Mouse (Mus musculus): ENCODE results near the gene Gm16181.
A peak's percentile ranks its signal among the peaks of the same experiment; 100 is the strongest.

The Gm16181 gene

DNA sequence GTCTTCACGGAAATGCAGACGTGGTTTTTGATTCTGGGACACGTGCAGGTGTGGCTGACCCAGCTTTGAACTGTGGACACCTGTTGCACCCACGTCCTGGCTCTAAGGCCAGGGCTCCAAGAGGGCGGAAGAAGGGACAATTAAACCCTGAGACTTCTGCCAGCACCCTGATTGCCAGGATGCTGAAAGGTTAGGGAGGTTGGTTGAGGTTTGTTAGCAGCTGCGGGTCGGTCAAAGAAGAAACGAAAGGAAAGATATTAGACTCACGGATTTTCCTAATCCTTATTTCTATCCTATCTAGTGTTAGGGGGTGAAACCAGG lies 24.4 kb upstream of the Gm16181 start:
- peak; percentile 54 for DNase-seq

DNA sequence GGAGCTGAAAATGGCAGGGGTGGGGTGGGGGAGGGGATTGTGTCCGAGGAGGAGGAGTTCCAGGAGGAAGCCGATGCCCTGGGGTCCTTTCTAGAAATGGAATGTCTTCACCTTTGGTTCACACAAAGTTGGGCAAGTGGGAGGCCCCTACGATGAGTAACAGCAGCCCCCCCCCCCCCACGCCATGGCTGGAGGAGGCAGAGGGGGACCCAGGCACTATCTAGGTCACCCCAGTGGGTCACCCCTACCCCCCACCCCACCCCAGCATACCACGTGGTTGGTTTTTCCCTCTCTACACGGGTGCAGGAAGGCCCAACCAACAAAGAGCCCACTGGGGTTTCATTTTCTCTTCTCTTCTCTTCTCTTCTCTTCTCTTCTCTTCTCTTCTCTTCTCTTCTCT lies 23.5 kb upstream of the Gm16181 start:
- DNase-seq: peak; percentile 45

DNA sequence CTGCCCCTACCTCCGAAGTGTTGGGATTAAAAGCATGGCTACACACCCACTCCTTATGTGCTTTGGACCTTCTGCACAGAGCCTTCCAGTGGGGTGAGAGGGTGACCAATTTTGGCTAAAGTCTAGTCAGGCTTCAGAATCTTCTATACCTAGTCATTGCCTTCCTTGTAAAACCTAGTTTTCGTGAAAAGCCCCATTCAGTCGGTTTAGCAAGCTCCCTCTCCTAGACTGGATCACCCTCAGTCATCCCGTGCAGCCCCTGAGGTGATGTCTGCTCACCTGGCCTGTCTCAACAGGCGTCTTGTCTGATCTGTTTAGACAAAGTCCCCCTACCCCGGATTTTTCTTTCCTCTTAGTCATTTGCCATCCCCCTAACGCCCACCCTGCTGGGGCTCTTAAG lies 22.6 kb upstream of the Gm16181 start:
- peak; percentile 15 for DNase-seq

DNA sequence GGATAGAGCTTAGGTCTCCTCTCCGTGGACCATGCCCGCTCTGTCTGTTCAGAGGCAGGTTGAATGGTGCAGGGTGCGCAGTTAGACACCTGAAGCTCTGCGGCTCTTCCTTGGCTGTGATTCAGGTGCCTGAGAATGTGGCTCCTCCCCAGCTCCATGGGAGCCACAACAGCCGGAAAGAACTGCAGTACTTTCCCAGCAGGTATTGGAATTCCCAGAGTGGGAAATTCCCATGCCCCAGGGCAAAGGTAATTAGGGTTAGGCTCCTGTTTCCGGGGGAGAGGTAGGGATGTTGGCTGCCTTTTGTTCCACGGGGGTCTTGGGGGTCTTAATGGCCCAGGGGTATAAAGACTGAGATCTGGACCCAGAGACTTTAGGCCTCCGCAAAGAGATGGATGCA lies 21.7 kb upstream of the Gm16181 start:
- DNase-seq: peak; percentile 25

DNA sequence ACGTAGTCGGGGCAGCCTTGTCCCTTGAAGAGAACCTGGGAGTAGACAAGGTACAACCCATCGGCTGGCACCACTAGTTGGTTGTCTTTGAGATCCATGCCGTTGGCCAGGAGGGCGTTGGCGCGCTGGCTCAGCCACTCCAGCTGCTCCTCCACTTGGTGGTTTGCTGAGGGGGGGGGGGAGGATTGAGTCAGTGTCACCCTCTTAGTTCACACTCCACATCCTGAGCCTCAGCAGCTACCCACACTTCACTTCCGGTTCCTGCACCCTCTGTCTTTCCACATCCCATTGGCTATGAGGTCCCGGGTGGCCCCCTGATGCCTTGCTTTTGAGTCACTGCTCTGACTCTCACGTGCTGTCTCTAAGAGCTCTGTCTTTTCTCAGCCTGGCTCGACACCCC lies 20.2 kb upstream of the Gm16181 start:
- DNase-seq: peak; percentile 77

DNA sequence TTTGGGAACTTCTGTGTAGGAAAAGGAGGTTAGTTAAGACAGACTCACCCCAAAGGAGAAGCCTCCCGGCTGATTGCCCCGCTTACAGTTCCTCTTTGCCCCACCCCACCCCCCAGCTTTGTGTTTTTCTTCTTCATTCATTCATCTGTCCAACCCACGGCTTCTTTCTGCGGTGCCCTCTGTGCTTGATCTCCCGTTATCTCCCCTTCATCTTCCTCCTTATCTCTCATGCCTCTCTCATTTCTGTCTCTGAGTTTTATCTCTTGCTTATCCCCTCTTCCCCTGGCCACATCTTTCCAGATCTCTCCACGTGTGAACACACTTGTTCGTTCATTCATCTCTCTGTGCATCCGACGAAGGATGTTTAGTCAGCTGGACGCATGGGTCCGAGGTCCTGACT lies 19.5 kb upstream of the Gm16181 start:
- DNase-seq: peak; percentile 46

DNA sequence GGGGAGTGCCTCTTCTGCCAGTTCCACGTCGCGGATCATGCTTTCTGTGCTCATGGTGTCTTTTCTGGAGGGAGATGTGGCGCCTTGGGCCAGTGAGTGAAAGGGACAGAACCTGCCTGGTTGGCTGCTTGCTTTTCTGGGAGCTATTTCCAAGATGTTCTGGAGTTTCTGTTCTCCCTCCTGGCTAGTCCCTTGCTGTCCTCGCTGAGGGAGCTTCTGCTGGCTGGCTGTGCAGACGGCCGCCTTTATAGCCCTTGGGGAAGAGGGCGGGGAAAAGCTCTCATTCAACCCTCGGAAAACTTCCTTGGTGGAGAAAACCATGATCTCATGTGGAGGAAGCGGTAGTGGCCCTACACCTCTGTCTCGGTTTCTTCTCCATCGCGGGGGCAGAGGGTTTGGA lies 18.8 kb upstream of the Gm16181 start, which contains the start of gene Tnf:
Tnf (minus strand) TSS at position 221 of the 400 bp plus-strand sequence.
- peak; percentile 75 for DNase-seq

DNA sequence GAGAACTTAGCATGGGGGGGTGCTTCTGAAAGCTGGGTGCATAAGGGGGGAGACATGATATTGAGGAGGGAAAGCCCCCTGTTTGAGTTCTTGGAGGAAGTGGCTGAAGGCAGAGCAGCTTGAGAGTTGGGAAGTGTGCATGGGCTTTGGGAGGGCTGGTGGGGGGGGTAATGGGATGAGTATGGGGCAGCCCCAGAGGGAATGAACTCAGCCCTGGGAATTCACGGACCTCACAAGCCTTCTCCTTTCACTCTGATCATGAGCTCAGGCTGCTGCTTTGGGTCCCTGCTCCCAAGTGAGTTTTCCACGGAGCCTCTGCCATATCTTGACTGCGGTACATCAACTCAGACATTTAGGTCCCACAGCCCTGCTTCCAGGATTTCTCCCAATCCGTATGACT lies 18.2 kb upstream of the Gm16181 start:
- DNase-seq: peak; percentile 18

DNA sequence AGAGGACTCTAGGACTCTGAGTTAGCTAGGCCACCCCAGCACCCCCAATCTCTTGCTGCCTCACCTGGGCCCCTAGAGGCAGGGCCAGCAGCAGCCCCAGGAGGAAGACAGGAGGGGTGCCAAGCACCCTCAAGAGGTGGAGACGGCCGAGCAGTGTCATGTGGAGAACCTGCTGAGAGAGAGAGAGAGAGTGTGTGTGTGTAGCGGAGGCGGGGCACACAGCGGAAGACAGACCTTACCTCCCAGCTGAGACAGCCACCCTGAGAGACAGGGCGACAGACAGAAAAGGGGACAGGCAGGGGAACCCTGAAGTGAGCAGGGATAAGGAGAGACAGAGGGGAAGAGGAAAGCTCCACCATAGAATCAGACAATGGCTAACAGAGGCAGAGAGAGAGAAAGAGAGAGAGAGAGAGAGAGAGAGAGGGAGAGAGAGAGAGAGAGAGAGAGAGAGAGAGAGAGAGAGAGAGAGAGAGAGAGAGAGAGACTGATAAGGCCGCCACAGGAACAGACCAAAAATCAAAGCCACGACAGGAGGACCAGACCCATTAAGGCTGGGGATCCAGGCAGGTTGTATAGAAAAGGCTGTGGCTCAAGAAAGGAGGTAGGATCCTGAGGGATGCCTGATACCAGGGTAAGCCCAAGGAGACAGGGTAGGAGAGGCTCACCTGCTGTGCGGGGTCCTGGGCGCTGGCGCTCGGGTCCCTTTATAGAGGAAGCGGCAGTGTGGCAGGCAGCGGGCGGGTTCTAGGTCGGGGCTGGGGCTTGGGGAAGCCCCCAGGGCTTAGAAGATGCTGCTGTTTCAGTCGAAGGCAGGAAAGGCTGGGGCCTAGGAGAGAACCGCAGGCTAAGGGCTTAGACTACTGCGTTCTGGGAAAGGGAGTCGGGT lies 15.9 kb upstream of the Gm16181 start, which contains the start of gene Lta:
Lta (minus strand) TSS at position 858 of the 886 bp plus-strand sequence.
- peak; percentile 79 for DNase-seq

DNA sequence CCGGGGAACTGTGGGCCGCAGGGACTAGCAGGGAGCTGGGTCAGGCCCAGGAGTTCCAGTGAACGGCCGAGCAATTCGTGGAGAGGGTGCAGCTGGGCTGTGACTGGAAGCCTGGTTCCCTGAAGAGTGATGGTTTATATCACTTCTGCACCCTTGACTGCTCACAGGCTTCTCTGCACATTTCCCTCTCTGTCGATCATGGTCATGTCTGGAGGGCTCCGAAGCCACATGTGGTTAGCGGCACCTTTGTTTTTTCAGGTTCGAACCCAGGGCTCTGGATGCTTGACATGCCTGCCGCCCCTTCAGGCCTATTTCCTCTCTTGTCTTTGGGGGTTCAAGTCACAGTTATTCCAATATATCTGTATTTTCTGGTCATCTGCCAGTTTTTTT lies 15.3 kb upstream of the Gm16181 start:
- no peak for DNase-seq

DNA sequence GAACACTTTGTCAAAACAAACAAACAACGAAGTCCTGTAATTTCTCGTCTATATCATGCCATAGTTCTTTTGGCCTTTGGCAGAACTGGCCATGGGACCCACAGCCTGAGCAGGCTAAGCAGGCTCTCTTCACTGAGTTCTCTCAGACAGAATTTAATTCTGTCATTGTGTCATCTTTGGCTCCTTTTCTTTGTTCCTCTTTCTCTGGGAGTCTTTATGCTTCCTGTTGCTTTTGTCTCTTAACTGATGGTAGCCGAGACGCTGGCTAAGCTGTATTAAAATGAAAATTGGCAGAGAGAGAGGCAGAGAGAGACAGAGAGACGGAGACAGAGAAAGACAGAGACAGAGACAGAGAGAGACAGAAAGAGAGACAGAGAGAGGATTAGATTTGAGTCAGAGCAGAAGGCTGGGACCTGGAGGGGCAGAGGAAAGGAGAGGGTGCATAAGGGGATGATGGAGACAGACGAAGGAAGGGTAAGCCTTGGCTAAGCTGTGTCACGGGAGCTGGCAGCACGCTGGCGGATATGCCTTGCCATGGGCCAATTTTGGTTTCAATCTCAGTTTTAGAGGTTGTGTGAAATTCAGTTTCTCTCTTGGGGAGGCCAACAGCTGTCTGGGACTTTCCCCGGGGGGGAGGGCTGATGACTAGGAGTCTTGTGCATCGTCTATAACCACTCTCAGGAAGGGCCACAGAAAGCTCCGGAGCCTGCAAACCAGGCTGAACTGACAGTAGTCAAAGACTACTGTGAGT lies 10.7 kb upstream of the Gm16181 start:
- peak; percentile 48 for DNase-seq

DNA sequence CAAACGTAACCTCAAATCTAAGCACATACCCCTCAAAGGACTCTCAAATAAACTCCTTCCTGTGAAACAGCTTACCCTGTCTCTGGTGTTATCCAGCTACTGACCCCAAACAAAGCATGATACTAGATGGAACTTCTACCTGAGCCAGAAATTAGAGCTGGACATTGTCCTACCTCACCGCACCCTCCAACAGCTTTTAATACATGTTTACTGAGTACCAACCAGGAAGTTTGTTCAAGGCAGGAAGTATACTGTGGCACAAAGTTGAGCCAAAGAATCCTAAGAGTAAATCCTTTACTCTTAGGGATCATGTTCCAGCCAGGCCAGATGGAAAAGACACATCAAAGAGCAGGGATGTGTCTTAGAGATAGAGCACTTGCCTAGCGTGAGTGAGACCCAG lies 10.0 kb upstream of the Gm16181 start:
- no peak for DNase-seq

DNA sequence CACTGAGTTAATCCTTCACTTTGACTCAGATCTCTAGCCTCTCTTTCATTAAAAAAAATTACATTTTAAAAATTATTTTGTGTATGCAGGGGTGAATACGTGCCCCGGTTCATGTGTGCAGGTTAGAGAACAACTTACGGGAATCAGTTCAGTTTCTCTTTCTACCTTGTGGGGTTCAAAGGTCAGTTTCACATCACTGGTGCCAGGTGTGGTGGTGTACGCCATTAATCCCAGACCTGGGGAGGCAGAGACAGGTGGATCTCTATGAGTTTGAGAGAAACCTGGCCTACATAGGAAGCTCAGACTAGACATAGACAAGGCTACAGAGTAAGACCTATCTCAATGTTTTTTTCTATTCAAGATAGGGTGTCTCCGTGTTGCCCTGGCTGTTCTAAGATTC lies 7.6 kb upstream of the Gm16181 start:
- no peak for DNase-seq

DNA sequence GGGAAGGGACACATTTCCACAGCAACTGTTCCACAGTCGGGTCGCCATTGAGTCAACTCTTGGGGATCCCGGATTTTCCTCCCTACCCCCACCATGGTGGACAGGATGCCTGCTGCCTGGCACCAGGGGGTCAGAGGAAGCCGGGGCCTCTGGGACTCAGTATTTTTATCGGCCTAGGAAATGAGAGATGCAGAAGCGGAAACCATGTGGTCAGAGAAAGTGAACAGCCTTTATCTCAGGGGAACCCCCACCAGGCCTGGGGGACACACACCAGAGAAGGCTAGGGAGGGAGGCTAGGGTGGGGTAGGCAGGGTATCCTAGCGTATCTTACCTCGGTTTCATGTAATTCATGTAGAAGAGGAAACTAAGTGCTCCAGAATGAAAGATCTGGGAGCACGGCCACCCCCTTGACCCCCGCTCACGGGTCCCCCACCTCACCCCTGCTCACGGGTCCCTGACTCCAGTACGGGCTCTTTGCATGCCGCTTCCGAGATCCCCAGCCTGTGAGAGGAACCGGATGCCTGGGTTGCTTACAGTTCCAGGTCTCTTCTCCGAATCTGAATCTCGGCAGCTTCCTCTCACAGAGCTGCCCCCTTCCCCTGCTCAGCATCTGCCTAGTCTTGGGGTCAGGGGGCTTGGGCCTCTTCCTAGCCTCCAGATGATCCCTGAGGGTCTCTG lies 2.0 kb upstream of the Gm16181 start:
- DNase-seq: peak; percentile 58

DNA sequence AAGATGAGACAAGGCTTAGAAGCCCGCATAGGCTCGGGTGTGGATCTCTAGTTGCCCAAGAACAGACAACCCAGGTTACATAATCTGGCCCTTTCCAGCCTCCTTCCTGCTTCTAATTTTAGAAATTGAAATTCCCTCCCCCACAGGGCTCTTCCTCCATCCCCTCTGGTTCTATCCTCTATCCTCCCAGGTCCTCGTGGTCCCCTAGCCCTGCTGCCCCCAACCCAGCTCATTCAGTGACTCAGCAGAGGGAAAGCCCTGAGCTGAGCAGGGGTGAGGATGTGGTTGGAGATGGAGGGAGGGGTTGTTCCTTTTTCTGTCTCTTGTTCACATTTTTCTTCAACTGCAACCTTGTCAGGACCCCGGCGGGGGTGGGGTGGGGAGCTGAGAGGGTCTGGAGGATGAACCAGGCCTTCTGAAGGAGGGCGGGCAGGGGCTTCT lies 1.0 kb upstream of the Gm16181 start:
- peak; percentile 75 for DNase-seq

DNA sequence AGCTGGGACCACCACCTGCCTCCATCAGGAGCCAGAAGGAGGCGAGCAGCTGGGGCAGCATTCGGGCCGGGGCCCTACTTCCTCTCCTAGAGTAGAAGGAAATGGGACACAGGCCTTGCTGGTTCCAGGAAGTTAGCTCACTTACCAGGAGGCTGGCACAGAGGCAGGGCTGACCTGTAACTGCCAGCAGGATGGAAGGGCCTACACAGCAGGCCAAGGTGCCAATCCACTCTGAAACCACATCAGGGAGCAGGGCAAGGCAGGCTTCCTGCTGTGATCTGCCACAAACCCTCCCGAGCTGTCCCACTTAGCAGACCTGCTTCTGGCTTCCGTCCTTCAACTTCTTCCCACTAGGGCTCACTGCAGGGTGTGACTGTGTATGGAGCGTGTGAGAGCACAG lies 1.7 kb downstream of the Gm16181 start:
- DNase-seq: peak; percentile 75

DNA sequence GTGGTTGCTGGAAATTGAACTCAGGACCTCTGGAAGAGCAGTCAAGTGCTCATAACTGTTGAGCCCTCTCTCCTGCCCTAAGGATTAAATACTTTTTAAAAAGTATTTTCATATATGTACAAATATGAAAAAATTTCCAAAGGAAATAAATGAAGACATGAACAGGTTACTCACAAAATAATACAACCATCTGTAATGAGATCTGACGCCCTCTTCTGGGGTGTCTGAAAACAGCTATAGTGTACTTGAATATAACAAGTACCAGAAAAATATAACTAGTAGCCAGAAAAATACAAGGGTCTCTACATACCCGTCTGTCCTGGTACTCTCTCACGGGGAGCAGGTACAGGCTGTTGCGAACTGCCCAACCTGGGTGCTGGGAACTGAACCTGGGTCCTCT lies 4.0 kb downstream of the Gm16181 start:
- DNase-seq: peak; percentile 20

DNA sequence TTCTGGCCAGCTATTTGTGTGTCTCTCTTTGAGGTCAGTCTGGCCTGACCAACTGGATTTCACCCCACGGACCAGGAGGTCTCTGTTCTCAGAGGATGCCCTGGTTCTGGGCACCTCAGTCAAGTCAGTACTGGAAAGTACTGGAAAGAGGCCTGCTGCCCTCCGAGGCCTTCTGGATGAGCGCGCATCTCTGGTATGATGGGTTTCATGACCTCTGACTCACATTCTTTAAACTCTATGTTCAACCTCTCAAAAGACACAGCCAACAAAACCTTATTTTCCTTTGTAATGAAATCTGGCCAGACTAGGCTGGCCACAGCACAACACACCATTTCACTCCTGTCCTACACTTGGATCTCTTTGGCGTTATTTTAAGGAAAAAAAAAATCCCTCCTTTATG lies 4.8 kb downstream of the Gm16181 start:
- no peak for DNase-seq

DNA sequence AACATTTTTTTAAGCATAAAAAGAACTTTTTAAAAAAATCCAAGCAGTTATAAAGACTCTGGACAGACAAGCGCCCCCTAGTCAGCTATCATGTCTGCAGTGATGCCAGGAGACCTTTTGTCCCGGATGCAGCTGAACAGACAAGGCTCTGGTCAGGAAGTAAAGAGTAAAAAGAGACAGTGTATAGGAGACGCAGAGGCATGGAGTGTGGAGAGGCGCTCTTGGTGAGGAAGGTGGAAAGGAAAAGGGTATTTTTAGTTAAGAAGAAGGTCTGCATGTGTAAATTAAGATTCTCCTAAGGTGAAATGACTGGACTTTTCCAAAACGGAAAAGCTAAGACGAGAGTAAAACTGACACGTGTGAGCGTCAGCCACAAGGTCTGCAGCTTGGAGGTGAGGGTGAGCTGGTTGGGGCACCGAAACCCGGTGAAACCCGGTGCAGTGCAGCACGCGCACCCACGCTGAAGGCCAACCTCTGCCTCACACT lies 6.0 kb downstream of the Gm16181 start:
- DNase-seq: peak; percentile 56

DNA sequence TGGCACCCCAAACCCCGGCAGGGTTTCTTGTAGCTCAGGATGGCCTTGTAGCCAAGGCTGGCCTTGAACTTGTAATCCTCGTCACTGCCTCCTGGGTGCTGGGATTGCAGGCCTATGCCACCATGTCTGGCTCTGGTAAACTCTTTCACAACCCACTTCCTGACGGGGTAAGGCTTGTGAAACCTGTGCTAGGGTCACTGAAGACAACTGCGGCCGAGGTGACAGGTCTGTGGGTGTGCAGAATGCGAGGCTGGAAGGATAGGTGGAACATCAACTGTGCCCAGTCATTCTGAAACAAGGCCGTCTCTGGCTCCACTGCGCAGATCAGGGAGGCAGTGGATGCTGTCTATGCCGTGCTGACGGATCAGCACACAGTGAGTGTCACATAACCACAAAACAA lies 10.4 kb downstream of the Gm16181 start:
- DNase-seq: peak; percentile 16

DNA sequence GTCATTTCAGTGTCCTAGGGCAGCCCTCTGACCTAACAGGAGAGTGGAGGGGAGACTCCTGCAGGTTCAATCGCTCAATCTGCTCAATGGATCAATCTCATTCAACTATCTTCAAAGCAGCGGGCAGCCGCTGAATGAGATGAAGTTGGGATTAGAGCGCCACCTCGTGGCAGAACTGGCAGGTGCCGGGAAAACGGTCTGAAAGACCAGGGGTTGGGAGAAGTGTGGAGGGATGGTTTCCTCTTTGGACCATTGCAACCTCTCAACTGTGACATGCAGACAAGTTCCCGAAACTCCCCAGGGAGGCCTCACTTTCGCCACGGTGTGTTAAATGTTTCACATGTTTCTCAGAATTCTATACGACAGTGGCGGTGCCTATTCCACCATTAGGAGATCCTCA lies 11.4 kb downstream of the Gm16181 start:
- peak; percentile 94 for DNase-seq

DNA sequence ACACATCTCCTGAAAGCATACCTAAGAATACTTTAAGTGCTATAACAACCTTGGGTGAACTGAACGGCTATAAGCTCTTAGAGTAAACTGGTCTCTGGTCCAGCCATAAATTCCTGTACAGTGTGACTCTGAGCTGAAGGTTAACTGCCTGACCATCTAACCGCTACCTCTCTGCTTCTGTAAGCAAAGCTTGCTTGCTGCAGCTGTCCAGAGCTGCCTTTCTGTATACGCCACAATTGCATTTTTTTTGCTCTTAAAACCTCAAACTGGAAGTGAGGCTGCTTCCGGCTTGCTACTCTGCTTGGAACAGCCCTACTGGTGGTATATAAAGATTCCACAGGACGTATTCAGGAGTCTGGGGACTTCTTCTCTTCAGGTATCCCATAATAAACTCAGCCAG lies 12.0 kb downstream of the Gm16181 start:
- DNase-seq: peak; percentile 57
